Mouse (Mus musculus): ENCODE measurements around the gene F830045P16Rik. TPM values are rescaled to one million over a fixed set of nuclear protein-coding genes. Genes with fewer than 3 reads are reported as not detected.

F830045P16Rik gene
- total and polyA plus RNA-seq, 3 experiments: not detected

DNA sequence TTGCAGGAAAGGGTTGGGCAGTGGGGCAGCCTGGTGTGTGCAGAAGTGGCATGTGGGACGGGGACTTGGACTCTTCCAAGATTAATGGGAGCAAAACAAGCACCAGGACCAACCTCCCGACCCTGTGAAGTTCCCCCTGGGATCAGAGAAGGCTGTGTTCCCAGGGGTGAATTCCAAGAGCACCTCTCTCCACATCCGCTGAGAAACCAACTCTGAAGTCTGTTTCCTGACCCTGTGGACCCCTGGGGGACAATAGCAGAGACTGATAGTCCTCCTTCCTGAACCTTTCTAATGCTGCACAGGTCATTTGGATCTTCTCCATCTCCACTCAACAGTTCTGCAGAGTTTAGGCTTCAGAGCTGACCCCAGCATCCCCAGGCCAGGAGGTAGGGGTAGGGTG lies 45.4 kb upstream of the F830045P16Rik start:
- Histone ChIP-seq H3K36me3 (replicated peaks in 1 of 2; ENCODE audit: control insufficient read depth in 1 of 2, insufficient read depth in 1 of 2, low read length in 1 of 2) (no peaks in the 10 kb centered on the region), H3K27me3 (replicated peaks) (no peaks in the 10 kb centered on the region), H3K4me3 (replicated peaks in 1 of 3; ENCODE audit: low read depth in 2 of 3, low read length in 2 of 3, poor library complexity in 1 of 3) (no peak overlapping the region), H3K27ac (ENCODE audit: insufficient read depth, low read depth) (no peak overlapping the region), H3K9ac (ENCODE audit: insufficient read depth, low read depth) (no peak overlapping the region), H3K9me3 (replicated peaks; ENCODE audit: low read length) (no peaks in the 10 kb centered on the region), H3K4me2 (ENCODE audit: insufficient read depth, low read depth, poor library complexity, severe bottlenecking) (no peak overlapping the region), H3K79me2 (replicated peaks; ENCODE audit: control insufficient read depth, extremely low read depth, insufficient read depth, poor library complexity, severe bottlenecking) (no peaks in the 10 kb centered on the region), H3K4me1 (ENCODE audit: control insufficient read depth in 1 of 2, insufficient read depth in 2 of 2) (peaks cover 16 to 20% of the 10 kb centered on the region in 2 experiments)
- no peak for DNase-seq (ENCODE audit: extremely low read depth)
- in situ Hi-C loops (cut with MboI; ENCODE audit: low pct_ligation_motif_present, low pct_unique_long_range_greater_than_20kb, low sequenced_read_pairs) (no loop called here), dilution Hi-C loops (cut with MboI; ENCODE audit: extremely low pct_ligation_motif_present, extremely low pct_unique_long_range_greater_than_20kb, low sequenced_read_pairs) (no loop called here)
- TF ChIP-seq RCOR1 (conservative IDR thresholded peaks at IDR 0.05; ENCODE audit: low read depth, low read length) (no peak), UBTF (IDR thresholded peaks at IDR 0.05; ENCODE audit: low read depth, low read length) (no peak), ZKSCAN1 (IDR thresholded peaks at IDR 0.05; ENCODE audit: borderline replicate concordance, low read depth, low read length) (no peak), POLR2AphosphoS2 (IDR thresholded peaks at IDR 0.05; ENCODE audit: low read depth, low read length) (no peak), TBP (conservative IDR thresholded peaks at IDR 0.05; ENCODE audit: low read depth, low read length) (no peak), TCF12 (IDR thresholded peaks at IDR 0.05; ENCODE audit: low read depth, low read length) (no peak), ZNF384 (IDR thresholded peaks at IDR 0.05; ENCODE audit: low read depth, low read length) (no peak), JUN (IDR thresholded peaks at IDR 0.05; ENCODE audit: insufficient read depth, low read depth, low read length) (no peak), CHD2 (IDR thresholded peaks at IDR 0.05; ENCODE audit: low read length) (no peak), ELF1 (IDR thresholded peaks at IDR 0.05; ENCODE audit: low read depth, low read length) (no peak), MYC (IDR thresholded peaks at IDR 0.05; ENCODE audit: low read depth, low read length) (no peak), GABPA (IDR thresholded peaks at IDR 0.05; ENCODE audit: insufficient replicate concordance, low read depth, low read length) (no peak)

DNA sequence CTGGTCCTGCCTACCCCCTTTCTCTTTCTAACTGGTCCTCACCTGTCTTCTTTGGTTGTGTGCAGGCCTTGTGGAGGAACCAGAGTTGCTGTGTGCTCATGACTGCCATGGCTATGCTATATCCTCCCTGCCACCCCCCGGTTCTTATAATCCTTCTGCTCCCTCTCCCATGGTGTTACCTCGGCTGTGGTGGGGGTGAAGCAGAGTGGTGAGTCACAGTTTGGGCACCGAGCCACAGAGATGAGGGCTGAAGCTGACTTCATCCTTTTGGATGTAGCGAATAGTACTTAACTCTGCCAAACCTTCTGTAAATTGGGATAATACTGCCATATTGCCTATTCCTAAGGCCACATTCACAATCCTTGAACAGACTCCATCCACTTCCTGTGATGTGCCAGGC lies 44.3 kb upstream of the F830045P16Rik start:
- H3K79me2 ChIP-seq (replicated peaks; ENCODE audit: control insufficient read depth, extremely low read depth, insufficient read depth, poor library complexity, severe bottlenecking): no peaks in the 10 kb centered on the region
- TF ChIP-seq MAX (IDR thresholded peaks at IDR 0.05; ENCODE audit: low read length) (no peak), KAT2A (IDR thresholded peaks at IDR 0.05; ENCODE audit: insufficient replicate concordance, low read length) (no peak)

More for the DNA sequence above, 44.3 kb upstream of the F830045P16Rik start:
- Histone ChIP-seq H3K27me3 (replicated peaks) (peaks cover 2% of the 10 kb centered on the region), H3K4me1 (ENCODE audit: control insufficient read depth in 1 of 2, insufficient read depth in 2 of 2) (peaks cover 9 to 11% of the 10 kb centered on the region in 2 experiments), H3K4me3 (replicated peaks in 1 of 3; ENCODE audit: low read depth in 2 of 3, low read length in 2 of 3, poor library complexity in 1 of 3) (no peak overlapping the region), H3K9ac (ENCODE audit: insufficient read depth, low read depth) (no peak overlapping the region), H3K4me2 (ENCODE audit: insufficient read depth, low read depth, poor library complexity, severe bottlenecking) (no peak overlapping the region), H3K27ac (ENCODE audit: insufficient read depth, low read depth) (no peak overlapping the region), H3K9me3 (replicated peaks; ENCODE audit: low read length) (no peaks in the 10 kb centered on the region), H3K36me3 (replicated peaks in 1 of 2; ENCODE audit: control insufficient read depth in 1 of 2, insufficient read depth in 1 of 2, low read length in 1 of 2) (no peaks in the 10 kb centered on the region)
- in situ Hi-C loops (cut with MboI; ENCODE audit: low pct_ligation_motif_present, low pct_unique_long_range_greater_than_20kb, low sequenced_read_pairs): no loop called here
- no peak for DNase-seq (ENCODE audit: extremely low read depth)
- dilution Hi-C loops (cut with MboI; ENCODE audit: extremely low pct_ligation_motif_present, extremely low pct_unique_long_range_greater_than_20kb, low sequenced_read_pairs): no loop called here
